Mouse (Mus musculus) layer of hippocampus, adult 8-10 months (tissue): ENCODE results near the gene Zkscan8. TPM values are rescaled to one million over a fixed set of nuclear protein-coding genes. Genes with fewer than 3 reads are reported as not detected.
"Not testable (repeated sequence)": the region's sequence is repeated elsewhere in the genome, so short reads cannot be mapped to it uniquely, and the experiment has no call there.

ENCODE experiments used
- DNase-seq, 2 experiments: peaks; one replicate each; pipeline ENCODE4 v3.0.0; 2022; ENCODE audit warnings: low spot score in 2 of 2
- total RNA-seq, 4 experiments: library from RNA; stranded (reverse); gene quantifications; 2 replicates each; pipeline ENCODE4 v1.2.4; 2022

Zkscan8 gene
- 10 to 100 TPM; 17.9 to 21.9 (median 19.8) TPM for total RNA-seq

DNA sequence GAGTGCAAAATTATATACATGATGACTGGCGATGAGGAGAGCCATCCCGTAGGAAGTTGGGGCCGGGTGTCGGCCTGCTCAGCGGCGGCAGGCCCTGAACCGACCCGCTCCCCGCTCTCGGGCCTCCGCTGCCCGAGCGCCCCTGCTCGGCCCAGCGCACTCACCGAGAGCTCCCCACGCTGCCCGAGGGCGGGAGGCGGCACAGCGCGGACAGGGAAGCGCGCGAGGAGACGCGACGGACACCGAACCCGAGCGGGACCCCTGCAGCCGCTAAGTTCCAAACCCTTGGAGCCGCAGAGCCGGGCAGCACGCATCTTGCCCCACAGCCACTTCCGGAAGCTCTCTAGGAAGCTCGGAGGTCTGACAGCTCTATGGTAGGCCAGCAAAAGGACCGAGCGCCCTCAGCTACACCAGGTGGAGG lies at the start of gene Zkscan8:
TSS of gene Zkscan8 (minus strand) at position 340 of the 421 bp plus-strand sequence.
- DNase-seq: peak; percentile 67 to 84

DNA sequence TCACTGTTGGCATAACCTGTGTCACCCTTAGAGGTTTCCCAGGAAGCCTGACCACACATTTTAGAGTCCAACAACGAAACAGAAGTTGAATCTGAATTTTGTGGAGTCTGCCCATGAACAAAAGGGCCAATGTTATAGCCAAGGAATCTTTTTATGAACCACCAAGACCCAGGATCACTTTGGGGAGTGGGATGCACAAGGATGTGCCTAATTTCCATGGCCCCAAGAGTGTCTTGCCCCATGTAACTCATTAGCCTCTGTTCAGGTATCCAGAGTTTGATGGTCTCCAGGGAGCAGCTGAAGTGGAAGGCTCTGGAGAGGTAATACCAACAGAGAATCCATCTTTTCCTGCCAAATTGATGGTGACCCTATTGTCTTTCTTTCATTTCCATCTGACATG lies 28.9 kb upstream of the Zkscan8 start, which contains the start of gene Olfr1535:
TSS of gene Olfr1535 (minus strand) at position 101 of the 400 bp plus-strand sequence.
- DNase-seq: no peak

DNA sequence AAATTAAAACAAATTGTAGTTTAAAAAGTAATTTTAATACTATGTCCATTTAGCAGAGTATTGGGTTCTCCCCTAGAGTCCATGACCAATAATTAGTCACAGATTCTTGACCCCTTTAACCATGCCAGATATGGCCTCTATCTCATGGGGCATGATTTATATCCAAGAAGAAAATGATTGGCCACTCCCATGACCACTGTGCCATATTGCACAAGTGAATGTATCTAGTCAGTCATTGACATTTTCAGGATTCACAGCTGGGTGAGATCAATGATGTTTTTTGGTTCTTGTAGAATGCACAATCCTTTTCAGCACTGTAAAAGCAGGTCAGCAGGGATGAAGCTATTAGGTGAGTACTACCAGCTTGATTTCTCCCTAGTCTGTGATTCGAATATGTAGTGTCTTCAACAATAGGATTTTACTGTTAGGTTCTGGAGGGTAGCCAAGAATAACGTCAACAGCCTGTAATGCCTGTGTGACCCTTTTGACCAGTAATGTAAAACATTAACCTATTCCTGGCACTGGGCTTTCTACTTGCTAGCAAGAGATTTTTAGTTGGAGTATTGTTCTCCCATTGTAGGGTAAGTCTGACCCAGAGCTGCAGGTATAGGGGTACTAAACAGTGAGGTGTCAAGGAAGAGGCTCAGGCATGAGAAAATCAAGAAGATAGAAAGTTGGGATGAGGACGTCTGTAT lies 19.6 kb upstream of the Zkscan8 start:
- DNase-seq: no peak

DNA sequence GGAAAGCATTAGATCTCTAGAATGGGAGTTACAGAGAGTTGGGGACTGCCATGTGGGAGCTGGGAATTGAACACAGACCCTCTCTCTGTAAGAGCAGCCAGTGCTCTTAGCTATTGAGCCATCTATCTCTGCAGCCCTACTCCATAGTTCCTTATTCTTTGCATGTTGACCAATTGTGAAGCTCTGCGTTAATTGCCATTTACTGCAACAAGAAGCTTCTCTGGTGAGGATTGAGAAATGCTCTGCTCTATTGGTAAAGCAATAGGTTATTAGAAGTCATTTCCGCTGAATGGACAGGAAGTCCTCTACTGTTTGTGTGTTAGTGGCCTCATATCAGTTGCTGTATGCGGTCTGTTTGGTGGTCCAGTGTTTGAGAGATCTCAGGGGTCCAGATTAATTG lies 18.6 kb upstream of the Zkscan8 start:
- no peak for DNase-seq

DNA sequence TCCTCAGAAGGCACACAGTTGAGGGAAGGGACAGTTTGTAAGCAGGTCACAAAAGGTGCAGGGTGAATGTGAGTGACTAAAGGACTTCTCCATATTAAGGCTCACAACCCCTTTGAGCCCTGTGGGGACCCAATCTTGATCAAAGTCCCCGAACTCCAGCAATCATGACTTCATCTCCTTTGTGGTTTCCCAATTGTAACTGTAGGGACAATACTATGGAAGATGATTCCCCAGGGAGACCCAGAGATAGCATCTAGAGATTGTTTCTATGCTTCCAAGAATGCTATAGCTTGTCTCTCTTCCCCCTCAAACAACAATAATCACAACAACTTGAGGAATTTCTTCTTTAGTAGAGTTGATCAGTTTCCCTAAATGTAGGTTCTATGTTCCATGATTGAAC lies 11.8 kb upstream of the Zkscan8 start, which contains the start of gene Olfr1366:
TSS of gene Olfr1366 (minus strand) at position 101 of the 400 bp plus-strand sequence.
- no peak for DNase-seq

DNA sequence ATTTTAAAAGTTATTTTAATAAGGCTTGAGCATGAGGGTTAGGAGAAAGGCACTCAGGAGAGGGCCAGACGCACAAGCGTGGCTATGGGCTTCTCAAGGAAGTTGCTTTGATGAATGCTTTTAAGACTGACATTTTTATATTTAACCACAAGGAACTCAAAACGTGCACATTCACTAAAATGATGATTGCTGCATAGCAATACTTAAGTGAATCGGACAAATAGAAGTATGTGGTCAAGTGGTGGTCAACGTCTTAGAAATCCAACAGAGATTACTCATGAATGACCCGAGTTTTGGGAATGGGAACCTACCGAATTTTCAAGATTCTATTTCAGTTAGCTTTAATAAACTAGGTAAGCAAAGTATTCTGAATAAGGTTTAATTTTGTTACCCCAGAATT lies 784 bp downstream of the Zkscan8 start:
- DNase-seq: no peak

DNA sequence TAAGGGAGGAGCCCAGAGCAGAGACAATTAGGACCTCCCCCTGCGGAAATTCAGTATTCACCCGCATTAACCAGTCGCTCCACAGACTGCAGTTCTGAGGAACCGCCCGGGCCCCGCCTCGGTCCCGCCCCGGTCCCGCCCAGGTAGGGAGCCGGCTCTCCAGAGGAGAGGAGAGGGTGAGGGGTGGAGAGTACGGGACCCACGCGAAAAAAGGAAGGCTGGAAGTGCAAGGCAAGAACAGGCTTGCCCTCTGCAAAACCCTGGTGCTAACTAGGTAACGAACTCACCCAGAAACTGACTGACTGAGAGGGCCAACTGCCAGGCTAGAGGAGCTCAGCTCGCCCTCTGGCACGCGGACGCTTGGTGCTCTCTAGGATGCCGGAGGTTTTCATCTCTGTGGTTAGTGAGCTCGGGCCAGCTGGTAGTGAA lies 24.7 kb downstream of the Zkscan8 start:
- peak; percentile 48 to 67 for DNase-seq

DNA sequence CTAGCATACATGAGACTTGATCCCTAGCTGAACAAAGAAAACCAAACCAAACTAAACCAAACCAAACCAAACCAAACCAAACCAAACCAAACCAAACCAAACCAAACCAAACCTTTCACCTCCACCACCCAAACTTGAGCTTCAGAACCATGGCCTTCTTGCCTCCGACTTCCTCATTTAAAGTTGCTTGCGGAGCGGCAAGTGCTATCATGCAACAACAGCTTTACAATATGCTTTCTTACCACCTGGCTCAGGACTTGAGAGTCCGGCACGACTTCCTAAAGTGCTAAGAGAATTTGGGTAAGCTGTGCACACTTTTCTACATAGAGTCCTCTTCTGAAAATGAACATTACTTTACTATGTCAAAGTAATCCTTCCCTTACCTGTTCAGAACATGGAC lies 28.6 kb downstream of the Zkscan8 start:
- no peak for DNase-seq

DNA sequence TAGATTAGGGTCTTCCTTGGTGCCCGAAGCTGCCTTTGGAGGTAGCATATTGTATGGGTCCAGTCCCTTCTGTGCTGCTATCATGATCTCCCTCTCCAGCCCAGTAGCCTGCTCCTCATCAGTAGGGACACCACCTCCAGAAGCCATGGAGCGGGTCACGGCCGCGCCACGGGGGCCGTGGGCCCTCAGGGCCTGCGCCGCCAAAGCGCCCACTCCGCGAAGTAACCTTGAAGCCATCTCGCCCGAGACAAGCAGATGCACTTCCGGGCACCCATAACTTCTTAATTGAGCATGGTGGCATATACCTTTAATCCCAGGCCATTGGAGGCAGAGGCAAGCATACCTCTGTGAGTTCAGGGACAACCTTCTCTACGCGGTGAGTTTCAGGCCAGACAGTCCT lies 29.7 kb downstream of the Zkscan8 start, which contains the start of gene Gm11273:
TSS of gene Gm11273 (minus strand) at position 237 of the 400 bp plus-strand sequence.
- not testable (repeated sequence) for DNase-seq

DNA sequence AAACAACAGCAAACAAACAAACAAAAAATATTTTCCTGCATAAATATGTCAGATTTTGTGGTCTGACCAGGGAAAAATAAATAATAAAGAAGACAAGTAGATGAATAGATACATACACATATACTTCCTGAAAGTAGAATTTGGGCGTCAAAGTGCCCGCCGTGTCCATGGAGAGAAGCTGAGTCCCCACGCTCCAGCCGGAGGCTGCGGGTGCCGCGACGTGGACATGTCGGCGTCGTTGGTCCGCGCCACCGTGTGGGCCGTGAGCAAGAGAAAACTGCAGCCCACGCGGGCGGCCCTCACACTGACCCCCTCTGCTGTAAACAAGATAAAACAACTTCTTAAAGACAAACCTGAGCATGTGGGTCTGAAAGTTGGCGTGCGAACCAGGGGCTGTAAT lies 35.8 kb downstream of the Zkscan8 start, which contains the start of gene AK157302:
TSS of gene AK157302 (plus strand) at position 144 of the 400 bp plus-strand sequence.
- no peak for DNase-seq

DNA sequence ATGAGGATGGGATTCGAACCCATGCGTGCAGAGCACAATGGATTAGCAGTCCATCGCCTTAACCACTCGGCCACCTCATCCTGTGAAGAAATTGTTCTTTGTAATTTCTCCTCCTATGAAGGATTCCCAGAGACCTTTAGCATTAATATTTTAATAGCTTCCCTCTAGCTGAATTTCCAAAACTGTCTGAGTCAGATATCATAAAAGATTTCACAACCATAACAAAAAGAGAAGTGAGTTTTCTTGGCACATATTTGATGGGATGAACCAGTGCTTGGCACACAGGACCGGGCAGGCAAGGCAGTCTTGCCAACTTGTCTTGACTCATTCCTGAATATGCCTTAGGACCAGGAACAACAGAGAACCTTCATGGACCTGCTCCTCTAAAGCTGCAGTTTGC lies 38.1 kb downstream of the Zkscan8 start:
- no peak for DNase-seq

DNA sequence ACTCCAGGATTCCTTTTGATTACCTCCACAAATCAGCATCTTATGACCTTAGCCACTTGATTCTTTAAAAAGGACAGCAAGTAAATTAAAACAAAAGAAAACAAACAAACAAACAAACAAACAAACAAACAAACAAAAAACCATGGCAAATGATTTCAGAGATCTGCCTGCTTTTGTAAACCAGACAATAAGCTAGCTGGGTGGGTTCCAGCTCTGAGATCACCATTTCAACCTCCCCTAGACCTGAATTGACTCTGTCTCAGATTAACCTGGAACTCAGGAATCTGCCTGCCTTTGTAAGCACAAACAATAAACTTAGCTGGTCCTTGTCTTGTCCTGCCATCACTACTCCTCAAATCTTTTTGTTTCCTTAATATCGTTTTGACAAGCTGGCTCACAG lies 44.0 kb downstream of the Zkscan8 start:
- DNase-seq: no peak

DNA sequence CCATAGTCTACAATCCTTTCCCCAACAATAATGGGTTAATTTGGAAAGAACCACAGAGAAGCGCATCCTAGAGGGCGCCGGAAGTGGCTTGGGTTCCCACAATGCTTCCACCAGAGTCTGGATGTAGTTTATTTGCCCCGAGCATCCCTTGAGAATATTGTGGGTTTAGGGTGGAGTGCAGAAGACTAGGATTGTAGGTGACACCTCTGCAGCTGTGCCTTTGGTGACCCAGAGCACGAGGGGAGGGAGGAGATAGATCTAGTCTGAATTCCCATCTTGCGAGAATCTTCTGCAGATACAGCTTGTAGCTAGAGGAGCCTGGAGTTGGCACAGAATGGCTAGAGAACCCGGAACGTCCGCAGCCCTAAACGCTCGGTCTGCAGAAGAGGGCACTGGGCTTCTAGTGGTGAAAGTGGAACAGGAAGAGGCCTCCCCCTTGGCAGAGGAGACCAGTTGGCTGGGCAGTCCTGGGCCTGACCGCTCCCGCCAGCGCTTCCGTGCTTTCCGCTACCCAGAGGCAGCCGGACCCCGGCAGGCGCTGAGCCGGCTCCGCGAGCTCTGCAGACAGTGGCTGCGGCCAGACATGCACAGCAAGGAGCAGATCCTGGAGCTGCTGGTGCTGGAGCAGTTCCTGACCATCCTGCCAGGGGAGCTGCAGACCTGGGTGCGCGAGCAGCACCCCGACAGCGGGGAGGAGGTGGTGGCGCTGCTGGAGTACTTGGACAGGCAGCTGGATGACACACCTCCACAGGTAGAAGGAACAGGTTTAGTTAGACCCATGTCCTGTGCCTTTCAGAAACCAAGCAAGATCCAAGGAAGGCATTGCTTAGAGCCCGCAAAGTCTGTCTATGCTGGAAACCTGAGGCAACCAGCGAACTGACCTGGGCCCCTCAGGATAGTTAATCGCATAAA lies 51.9 kb downstream of the Zkscan8 start, which contains the start of the genes Zkscan4 and Gm10065:
TSS of gene Zkscan4 (plus strand) at position 149 of the 912 bp plus-strand sequence.
TSS of gene Gm10065 (minus strand) at position 683 of the 912 bp plus-strand sequence.
- DNase-seq: peak; percentile 67 to 79

DNA sequence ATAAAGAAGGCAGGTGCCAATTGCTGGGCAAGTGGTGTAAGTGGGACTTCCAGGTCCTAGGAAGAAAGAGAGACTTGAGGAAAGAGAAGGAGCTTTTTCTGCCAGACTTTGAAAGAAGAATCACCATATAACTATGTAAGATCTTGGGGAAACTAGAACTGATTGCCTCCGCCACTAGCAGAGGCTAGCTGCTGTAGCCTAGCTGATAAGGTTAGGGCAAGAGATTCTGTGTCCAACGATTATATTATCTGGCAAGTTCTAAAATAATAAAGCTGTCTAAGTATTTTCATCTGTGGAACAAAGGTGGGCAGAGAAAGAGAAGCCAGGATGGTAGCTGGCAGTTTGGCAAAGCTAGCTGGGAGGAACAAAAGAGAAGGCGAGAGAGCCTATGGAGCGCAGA lies 58.5 kb downstream of the Zkscan8 start:
- DNase-seq: no peak

DNA sequence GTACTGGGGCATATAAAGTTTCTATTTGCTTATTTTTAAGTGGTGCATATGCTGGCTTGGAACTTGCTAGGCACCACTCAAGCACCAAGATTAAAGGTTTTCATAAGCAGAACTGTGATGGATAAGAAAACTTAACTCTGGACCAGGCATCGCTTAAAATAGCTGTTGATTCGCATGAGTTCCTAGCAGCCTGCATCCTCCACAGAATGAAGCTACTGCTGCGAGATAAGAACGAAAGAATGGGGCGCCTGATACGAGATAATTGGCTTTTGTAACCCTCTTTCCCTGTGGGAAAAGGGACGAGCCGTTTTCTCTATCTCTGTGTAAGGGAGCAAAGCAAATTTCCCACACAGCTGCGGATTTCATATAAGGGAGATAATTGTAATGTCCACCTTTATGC lies 61.8 kb downstream of the Zkscan8 start:
- no peak for DNase-seq

DNA sequence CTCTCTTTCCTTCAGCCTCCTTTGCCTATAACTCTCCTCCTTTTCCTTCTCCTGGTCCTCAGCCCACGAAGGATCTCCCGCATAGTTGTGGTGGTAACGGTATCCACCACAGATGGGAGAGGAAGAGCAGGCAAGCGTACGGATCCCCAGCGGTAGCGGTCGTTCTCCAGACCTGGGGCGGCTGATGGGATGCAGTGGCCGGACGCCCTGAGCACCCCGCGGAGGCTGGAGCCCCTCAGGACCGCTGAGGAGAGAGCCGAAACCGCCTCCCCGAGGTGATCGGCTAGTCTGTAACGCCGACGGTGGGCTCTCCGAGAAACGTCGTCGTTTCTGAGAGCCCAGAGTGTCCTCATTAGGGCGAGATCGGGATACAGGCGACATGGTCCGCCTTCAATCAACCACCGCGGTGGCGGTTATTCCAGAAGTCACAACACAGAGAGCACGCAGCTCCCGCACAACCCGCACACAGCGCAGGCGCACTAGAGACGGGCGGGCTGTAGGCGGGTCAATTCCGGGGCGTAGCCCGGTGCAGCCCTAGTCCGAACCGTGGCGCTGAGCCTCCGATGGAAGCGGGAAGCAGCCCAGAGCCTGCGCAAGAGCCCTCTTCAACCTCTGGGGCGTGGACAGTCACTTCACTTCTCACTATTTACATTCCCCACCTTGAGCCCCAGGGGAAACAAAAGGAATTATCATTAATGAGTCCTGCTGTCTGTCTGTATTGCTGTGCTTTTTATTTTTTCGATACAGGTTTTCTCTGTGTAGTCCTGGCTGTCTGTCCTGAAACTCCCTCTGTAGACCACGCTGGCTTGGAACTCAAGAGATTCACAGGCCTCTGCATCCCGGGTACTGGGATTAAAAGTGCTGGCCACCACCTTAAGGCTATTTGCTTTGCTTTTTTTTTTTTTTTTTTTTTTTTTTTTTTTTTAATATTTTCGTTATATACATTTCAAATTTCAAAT lies 62.6 kb downstream of the Zkscan8 start, which contains the start of gene Nkapl:
TSS of gene Nkapl (minus strand) at position 449 of the 959 bp plus-strand sequence.
- DNase-seq: peak; percentile 50 to 78

DNA sequence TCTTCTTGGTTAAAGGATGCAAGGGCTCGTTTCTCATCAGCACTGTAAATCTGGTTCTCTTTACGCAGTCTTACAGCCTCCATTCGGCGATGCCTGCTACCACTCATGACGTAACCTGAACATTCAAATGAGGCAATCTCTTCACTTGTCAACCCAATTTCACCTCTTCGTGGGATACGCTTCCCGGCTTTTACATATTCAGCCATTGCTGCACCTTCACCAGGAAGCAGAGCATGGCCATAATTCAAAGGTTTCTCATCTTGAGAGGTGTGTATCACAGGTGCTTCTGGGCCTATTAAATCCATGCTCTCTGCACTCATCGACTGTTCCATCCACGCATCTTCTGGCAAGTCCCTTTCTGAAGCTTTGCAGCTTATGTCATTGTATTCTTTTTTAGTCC lies 63.6 kb downstream of the Zkscan8 start:
- no peak for DNase-seq
